Mouse (Mus musculus) B cell, adult 2 months (primary cell): Measurements from ENCODE around the gene Tnfrsf13b.
"Not testable (repeated sequence)": the region's sequence is repeated elsewhere in the genome, so short reads cannot be mapped to it uniquely, and the experiment has no call there.

ENCODE experiments used
- DNase-seq, 2 experiments: peaks; one replicate each; pipeline ENCODE4 v3.0.0; 2022

The Tnfrsf13b gene

DNA sequence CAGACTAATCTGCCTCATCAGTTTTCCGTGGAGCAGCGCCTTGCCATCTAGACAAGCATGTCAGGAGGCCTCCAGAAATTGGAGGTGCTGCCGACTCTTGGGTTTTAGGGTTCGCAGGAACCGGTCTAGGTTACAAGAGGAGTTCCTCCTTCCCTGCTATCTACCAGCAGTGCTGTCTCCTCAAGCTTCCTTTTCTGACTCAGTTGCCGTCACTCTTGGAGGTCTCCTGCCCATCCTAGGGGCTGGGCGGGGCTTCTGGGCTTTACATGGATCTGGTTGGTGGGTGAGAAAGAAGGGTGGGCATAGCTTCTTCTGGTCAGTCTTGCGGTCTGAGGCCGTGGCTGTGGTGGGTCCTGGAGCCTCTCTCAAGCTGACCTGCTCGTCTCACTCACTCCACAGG is 2.8 kb downstream of the Tnfrsf13b start:
- DNase-seq = no peak

DNA sequence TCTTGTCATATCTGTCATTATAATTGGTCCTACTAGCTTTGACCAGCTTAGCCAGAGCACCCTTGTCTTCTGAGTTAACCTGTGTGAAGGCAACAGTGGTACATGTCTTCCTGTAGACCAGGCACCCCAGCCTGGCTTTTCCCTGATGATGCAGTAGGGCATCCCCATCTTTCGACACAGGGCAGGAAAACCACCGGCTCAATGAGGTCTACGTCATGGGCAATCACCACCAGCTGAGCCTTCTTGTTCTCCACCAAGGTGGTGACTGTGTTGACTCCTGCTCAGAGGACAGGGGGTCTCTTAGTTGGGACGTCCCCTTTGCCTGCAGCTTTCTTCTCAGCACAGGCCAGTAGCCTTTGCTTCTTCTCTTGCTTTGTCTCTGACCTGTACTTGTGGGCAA is 4.1 kb downstream of the Tnfrsf13b start:
- DNase-seq = not testable (repeated sequence)

DNA sequence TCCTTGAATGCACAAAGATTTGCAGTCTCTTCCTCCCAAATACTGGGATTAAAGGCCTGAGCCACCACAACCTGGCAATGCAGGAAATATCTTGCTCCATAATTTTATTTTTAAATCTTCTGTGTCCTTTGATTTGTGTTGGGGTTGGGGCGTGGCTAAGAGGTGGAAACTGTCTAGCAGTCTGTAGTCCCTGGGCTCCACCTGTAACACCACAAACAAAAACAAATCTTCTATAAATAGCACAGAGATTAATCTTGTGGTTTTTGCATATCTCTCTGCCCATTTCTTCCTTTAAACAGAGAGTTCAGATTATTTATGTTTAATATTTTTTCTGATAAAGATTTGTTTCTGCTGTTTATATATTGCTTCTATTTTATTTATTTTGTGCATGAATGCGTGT is 6.4 kb downstream of the Tnfrsf13b start:
- DNase-seq = no peak

DNA sequence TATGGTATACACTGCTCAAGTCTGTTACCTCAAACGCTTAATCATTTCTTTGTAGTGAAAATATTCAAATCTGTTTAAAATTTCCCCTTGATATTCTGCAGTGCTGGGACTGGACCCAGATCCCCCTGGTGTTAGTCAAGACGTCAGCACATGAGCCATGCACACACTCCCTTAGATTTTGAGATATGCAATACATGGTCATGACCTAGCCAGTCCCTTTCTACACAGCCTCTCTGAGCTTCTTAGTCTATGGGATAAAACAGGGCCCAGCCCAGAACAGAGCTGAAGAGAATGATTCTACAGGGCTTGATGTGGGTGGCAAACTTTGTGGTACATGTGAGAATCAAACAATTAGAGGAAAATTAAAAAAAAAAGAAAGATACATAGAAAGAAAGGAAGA is 15.1 kb downstream of the Tnfrsf13b start:
- no peak for DNase-seq

DNA sequence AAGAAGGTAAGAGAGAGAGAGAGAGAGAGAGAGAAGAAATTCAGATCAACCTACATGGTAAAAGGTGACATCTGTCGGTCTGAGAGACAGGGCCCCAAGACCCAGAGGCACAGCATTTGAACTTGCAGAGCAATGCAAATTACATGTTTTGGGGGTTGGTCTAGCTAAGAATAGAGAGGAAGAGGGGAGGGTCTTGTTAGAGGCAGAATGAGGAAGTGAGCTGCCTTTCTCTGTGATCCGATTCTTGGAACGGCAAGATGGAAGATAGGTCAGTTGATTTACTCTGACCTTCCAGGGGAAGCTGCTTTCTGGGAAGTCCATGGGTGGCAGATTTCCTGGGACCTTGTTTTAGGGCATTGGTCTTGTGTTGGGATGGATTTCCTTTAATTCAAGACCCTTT is 15.7 kb downstream of the Tnfrsf13b start:
- DNase-seq = peak; percentile 66 to 69

DNA sequence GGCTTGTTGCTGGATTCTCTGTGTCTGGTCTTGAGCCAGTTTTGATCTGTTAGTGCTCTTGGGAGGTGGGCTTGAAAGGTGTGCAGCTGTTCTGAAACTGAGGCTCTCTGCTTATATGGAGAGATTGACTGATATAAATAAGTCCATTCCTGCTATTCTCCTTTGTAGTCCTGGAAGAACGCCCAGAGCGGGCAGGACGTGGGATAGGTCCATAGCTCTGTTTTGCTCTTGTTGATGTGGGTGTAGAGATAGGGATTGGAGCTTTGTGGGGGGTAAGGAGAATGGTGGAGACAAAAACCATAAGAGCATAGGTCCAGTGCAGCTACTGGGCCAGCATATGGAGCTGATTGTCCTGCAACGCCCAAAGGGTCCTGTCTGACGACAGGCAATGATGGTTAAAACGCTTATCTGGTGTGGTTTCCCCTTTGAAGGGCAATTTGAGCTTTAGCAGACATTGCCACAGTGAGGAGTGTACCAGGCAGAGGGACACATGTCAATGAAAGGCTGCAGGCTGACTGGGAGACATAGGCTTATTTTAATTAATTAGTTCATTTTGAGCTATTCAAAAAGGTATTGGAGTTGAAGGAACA is 16.5 kb downstream of the Tnfrsf13b start:
- no peak for DNase-seq

DNA sequence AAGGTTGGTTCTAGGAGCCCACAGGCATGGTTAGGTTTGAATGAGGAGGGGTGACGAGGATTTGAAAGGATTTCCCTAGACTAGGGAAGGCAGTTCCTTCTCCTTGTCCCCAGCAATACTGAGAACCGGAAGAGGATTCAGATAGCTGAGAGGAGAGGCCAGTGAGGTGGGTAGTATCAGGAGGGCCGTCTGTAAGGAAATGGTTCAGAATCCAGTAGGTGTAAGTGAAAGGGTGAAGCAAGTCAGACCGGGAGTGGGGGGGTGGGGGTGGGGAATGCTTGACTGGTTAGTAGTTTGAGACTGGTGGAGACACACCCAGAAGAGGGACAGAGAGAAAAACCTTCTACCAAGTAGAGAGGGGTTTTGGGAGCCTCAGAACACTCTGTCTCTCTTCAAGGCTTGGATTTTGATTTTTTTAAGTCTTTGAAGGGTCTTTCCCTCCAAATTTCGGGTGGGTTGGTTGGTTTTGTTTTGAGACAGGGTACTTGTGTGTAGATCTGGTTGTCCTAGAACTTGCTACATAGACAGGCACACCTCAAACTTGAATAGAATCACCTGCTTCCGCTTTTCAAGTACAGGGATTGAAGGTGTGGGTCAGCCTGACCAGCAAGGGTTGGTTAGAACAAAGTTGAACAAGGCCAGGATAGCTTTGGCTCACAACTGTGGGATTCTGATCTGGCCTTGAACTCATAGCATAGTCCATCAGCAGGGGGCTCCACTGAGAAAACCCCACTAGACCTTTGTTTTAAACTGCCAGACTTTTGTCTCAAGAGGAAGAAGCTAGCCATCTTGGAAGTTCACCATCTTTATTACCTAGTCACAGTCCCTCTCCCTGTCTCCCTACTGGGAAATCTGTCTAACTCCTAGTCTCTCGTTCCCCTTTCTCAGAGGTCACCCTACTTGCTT is 17.3 kb downstream of the Tnfrsf13b start:
- peak; percentile 80 to 81 for DNase-seq

DNA sequence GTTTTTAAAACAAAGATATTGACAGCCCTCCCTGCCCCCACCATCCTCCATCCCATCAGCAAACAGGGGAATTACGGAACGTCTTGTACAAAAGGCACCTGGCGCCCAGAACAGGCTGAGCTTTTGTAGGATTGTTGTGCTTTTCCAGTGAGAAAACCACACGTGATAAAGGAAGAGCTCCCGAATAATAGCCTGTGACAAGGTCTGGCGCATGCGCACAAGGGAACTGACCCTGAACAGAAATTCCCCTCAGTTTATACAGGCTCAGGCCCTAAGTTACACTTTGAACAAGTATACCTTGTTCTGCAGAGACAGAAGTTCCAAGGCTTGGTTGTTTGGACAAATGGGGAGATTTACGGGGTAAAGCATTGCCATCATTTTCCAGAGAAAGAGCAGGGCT is 19.0 kb downstream of the Tnfrsf13b start:
- DNase-seq = no peak

DNA sequence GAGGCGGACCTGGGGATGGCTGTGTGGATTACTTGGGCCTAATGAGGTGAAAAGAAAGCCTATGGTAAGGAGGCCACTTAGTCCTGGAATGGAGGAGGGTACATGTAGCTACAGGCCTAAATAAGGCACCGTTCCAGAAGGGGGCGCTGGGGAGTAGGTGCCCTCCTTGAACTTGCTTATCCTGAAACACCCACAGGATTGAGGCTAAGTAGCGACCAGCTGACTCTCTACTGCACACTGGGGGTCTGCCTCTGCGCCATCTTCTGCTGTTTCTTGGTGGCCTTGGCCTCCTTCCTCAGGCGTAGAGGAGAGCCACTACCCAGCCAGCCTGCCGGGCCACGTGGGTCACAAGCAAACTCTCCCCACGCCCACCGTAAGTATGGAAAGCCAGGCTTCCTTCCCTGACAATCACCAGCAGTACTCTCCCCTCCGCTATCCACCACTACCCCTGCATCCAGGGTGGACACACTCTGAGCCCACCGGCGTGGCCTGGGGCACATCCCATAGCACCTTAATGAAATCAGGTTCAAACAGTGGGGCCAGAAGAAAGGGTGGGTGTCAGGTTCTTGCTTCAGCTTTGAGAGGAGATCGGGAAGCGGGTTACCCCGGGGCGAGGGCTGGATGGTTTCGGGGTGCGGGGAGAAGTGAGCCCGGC is 20.2 kb downstream of the Tnfrsf13b start:
- DNase-seq = peak; percentile 68 to 71

DNA sequence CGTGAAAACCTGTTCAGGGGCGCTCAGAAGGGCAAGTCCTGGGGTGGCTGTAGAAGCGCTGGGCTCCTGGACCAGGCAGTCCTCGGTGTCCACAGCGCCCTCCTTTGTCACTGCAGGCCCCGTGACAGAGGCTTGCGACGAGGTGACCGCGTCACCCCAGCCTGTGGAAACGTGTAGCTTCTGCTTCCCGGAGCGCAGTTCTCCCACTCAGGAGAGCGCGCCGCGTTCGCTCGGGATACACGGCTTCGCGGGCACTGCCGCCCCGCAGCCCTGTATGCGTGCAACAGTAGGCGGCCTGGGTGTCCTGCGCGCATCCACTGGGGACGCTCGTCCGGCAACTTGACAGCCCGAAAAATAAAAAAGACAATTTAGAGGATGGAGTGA is 20.7 kb downstream of the Tnfrsf13b start:
- no peak for DNase-seq

DNA sequence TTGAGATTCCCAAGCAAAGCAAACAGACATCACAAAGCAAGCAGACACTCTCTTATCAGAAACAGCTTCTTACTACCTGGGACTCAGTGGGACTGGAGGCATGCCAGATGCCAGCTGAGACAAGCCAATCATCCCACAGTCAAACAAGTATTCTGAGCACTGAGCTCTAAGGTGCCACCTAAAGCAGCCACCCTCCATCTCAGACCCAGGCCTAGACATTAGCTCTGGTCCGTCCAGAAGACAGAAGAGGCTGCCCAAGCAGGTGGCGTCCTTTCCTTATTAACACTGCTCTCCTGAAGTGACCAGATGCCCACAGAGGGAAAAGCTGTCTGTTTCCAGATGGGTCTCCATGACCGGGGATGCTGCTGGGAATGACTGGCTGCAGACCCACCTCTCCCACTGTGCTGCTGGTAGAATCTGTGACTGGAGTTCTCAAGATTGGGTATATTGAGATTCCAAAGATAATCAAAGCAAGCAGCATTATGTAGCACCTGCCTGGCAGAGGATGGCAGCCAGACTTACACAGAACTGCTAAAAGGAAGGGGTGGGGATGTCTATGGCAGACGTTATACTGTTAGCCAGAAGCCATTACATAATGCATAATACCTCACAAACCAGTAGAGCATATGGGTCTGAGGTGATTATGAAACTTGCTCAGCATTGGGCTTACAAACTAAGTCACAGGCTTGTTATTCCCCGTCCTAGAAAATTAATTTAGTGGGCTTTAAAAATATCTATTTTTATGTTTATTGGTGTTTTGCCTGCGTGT is 23.9 kb downstream of the Tnfrsf13b start:
- no peak for DNase-seq

DNA sequence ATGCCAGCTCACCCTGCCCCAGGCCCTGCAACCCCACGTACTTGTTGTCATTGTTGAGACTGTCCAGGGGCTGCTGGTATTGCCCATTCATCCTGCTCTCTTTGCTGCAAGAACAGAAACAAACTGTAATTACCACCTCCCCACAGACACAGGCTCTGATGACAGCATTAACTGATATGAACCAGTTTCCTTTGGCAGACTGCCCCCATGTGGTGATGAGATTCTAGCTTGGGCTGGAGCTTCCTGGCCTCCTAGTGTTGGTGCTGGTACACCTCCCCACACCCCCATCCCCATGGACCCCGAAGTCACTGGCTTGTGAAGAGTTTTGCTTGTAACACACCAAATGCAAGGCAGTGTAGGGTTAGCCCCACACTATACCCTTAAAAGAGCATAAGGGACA is 29.2 kb downstream of the Tnfrsf13b start:
- DNase-seq = peak; percentile 85 to 86

DNA sequence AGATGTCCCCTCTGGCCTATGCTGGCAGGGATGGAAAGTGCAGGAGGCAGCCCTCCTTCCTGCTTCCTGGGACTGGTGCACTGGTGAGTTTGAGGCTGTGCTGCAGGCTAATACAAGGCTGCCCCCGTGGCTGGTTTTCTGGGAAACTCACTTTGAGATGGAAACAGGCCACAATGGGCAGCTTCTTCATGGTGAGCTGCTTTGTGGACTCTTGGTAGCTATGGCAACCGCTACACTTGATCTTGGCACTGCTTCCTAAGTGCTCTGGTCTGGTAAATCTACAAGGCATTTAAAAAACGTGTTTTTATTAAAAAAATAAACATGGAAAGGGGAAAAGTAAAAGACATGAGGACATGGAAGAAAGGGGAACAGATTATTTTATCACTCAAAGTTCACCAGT is 31.6 kb downstream of the Tnfrsf13b start:
- no peak for DNase-seq

DNA sequence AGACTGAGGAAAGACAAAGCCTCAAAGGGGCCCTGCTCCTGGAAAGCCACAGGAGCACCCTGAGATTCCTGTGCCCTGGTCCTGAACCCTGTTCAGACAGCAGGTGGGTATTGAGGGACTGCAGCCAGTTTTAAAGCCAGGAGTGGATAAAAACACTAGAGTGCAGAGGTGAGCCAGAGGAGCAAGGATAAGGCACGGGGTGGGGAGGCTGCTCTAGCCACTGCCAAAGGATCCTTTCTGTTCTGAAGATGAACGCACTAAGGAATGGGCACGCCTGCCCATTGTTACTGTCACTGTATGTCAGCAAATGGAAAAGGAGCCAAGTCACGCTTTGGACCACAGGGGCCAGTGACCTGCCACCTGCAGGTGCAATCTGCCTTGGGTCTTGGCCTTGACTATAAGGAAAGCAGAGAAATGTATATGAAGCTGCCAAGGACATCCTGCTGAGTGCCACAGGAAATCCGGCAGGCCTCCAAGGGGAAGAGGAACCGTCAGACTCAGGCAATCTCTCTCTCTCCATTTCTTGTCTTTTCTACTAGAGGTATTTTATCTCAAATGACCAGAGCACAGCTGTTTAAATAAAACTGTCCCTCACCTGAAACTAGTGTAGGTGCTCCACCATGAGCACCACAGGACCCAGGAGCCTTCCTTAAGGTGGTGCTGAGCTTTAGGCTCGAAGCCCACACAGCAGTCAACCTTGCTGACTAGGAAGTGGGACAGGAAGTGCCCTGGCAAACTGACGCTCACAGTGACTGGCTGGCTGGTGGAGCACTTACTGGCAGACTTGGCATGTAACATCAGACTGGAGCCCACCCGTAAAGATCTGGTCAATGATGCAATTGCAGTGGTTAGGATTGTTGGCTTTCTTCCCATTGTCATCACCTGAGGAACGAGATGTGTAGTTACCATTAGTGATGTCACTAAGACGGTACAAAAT is 33.5 kb downstream of the Tnfrsf13b start:
- DNase-seq = no peak

DNA sequence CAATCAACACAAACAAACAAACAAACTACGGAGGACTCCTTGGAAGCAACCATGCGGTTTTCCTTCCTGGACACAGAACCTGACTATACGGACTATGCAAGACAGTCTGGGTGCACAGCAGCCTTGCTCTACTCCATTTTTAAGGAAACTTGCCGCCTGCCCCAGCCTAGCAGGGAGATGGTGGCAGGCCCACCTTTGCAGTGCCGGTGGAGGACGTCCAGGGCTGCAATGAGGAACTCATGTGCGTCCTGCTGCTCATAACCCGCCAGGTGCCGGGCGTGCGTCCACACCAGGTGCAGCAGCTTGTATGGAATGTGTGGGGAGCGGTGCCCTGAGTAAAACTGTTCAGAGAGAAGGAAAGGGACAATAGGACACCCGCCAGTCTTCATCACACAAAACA is 34.6 kb downstream of the Tnfrsf13b start:
- DNase-seq = no peak

DNA sequence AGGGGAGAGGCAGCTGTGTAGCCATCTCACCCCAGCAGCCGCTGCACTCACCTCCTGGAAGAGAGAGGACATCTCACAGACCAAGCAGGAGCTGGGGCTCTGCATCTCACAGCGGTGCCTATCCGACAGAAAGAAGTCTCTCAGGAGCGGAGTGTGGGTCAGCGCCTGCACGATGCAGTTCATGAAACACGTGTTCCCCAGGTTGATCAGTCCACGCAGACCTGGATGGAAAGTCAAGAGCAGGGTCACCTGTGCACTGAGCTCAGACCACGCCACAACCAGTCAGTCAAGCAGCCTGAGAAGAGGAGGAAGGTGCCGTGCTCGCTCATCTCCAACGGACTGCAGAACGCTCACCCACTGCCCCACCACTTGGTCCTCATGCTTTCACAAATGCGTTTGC is 36.2 kb downstream of the Tnfrsf13b start:
- DNase-seq = no peak

DNA sequence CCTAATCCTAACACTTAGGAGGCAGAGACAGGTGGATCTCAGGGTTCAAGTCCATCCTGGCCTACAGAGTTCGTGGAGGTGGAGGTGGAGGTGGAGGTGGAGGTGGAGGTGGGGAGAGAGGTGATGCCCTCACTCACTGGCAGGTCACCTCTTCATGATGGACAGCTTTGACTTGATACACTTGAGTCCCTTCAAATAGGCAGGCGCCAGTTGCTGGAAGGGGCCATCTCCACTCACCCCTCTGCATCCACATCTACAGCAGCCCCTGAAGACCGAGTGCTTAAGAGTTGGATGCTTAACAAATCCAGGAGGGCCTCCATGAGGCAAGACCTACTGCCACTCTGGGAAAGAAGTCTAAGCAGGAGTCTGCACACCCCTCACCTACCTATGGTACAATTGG is 36.8 kb downstream of the Tnfrsf13b start:
- no peak for DNase-seq

DNA sequence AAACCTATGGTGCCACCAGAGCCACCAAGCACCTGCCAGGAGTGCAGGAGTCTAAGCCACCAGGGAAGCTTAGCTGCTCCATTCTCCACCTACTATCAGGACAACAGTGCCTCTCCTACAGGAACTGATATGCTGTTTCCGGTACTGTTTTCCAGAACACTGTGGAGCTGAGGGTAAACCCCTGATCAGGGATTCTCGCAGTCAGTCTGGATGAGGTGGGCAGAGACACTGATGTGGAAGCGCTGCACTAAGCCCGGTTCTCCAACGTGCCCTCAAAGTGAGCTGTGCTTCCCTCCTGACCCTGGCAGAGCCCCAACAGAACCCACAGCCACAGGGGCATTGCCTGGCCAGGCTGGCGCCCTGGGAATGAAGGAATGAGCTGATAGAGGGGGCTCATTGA is 37.8 kb downstream of the Tnfrsf13b start:
- no peak for DNase-seq

DNA sequence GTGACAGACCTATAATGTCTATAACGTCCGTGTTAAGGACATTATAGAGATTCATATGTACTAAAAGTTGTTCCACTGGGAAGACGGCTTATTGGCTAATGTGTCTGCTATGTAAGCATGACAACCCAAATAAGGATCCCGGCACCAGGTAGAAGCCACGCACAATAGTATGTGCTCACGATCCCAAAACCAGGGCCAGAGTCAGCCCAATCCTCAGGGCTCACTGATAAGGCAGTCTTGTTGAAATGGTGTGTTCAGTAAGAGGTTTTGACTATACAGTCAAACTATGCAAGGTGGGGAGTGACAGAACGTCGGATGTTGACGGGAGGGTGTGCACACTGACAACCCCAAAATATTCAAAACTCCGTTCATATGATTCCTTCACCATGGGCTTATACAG is 38.3 kb downstream of the Tnfrsf13b start:
- no peak for DNase-seq

DNA sequence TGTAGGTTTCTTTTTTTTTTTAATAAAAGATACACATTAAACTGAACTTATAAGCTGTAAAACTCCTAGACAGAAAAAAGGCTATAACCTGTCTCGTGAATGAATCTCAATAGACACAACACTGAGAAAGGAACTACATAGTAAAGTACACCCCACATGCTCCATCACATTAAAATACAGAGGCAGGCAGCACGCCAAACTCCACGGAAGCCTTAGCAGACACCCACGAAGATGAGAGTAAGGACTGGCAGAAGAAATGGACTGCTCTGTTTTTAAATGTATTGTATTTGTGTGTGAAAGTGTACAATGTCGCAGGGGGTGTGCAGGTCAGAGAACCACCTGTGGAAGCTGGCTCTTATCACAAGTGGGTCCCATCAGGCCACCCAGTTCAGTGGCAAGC is 43.6 kb downstream of the Tnfrsf13b start:
- no peak for DNase-seq

DNA sequence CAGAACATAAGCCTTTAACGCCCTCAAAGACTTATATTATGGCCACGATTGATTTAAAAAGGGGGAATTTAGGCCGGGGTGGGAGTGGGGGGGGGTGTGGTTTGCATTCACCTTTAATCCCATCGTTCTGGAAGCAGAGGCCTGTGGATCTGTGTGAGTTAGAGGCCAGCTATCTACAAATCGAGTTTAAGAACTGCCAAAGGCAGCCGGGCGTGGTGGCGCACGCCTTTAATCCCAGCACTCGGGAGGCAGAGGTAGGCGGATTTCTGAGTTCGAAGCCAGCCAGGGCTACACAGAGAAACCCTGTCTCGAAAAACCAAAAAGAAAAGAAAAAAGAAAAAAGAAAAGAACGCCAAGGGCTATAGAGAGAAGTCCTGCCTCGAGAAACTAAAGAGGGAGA is 46.9 kb downstream of the Tnfrsf13b start:
- not testable (repeated sequence) for DNase-seq

DNA sequence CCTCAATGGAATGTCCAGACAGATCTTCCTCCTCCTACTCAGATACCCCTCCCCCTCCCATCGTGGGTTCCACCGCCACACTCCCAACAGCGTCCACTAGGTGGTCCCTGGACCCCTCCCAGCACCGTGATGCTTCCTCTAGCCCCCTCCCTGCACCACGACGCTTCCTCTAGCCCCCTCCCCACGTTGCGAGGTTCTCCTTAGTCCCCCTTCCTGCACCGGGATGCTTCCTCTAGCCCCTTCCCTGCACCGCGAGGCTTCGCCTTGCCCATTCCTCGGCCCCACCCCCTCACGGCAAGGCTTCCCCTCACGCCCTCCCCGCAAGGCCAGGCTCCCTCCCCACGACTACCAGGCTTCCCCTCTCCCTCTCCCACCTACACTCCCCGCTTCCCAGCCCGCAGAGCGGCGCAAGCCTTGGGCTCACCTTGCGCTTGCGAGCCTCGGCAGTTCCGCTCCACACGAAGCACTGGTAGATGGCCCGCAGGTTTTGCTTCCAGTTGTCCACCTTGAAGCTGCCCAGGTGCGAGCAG is 47.8 kb downstream of the Tnfrsf13b start:
- DNase-seq = peak; percentile 54 to 65
